Mouse (Mus musculus) forebrain, embryonic 10.5 days (tissue): ENCODE measurements around the gene Slc35e4. TPM values are rescaled to one million over a fixed set of nuclear protein-coding genes. Genes with fewer than 3 reads are reported as not detected.
A peak's percentile ranks its signal among the peaks of the same experiment; 100 is the strongest.
"Not testable (repeated sequence)": the region's sequence is repeated elsewhere in the genome, so short reads cannot be mapped to it uniquely, and the experiment has no call there.

Experiments
- DNase-seq: peaks from one replicate; pipeline ENCODE4 v3.0.0-alpha.2; 2017; ENCODE audit warnings: low spot score; ENCODE audit errors: extremely low spot score
- H3K27ac ChIP-seq: fragments of 300-500 bp; sonication (generic); 2 replicates; pipeline ENCODE4 v1.5.1; 2016; ENCODE audit warnings: mild to moderate bottlenecking
- H3K27me3 ChIP-seq: fragments of 300-500 bp; sonication (generic); 2 replicates; pipeline ENCODE4 v1.6.1; 2016; ENCODE audit warnings: mild to moderate bottlenecking; ENCODE audit not compliant: poor library complexity, severe bottlenecking
- H3K36me3 ChIP-seq: fragments of 300-500 bp; sonication (generic); replicated peaks from 2 replicates; pipeline ENCODE4 v1.6.1; 2016; ENCODE audit warnings: mild to moderate bottlenecking, moderate library complexity
- H3K4me1 ChIP-seq: fragments of 300-500 bp; sonication (generic); 2 replicates; pipeline ENCODE4 v1.6.1; 2016
- H3K4me3 ChIP-seq: fragments of 300-500 bp; sonication (generic); 2 replicates; pipeline ENCODE4 v1.5.1; 2016; ENCODE audit warnings: mild to moderate bottlenecking, moderate library complexity
- H3K9me3 ChIP-seq: fragments of 300-500 bp; sonication (generic); 2 replicates; pipeline ENCODE4 v1.6.1; 2016; ENCODE audit warnings: mild to moderate bottlenecking, moderate library complexity
- WGBS: fragments of 180-500 bp; shearing (Covaris S2); methylation state at CpG from one replicate; pipeline ENCODE4 v1.1.7; 2016; 5-methylcytosine and 5-hydroxymethylcytosine counted together
- polyA plus RNA-seq: library from polyadenylated mRNA; unstranded; fragments of >200 nt; fragmentation: Nextera tagmentation; extraction: Ambion mirVana; gene quantifications from 2 replicates; pipeline ENCODE4 v1.2.1, GENCODE M21; 2016

Slc35e4 gene
- polyA plus RNA-seq, 1 experiment from 2014 or later, result 4.8 TPM

- H3K9me3 ChIP-seq, result no peaks in the 10 kb centered on the region
- peak overlapping the region; percentile 83 for H3K27ac ChIP-seq
- peak; percentile 29 for DNase-seq
- peaks cover 4% of the 10 kb centered on the region; the same call in 1 of the 2 replicates for H3K36me3 ChIP-seq
- H3K4me3 ChIP-seq, result peak overlapping the region; percentile 74
- H3K4me1 ChIP-seq, result peaks cover 60% of the 10 kb centered on the region
- WGBS, result 25% methylated on average over 19 of the region's 19 CpGs
- H3K27me3 ChIP-seq, result peaks cover 22% of the 10 kb centered on the region
Measured at GRCm38 (mm10) chr11:3912100-3912874, 2.2 kb downstream of the Slc35e4 start.

- 92% methylated on average over 6 of the region's 6 CpGs for WGBS
Measured at GRCm38 (mm10) chr11:3911440-3911839, 3.0 kb downstream of the Slc35e4 start.

GRCm38 (mm10) chr11:3910513-3911310 lies 3.8 kb downstream of the Slc35e4 start:
- 68% methylated on average over 5 of the region's 5 CpGs for WGBS
- Histone ChIP-seq H3K4me3 (0 out of 2 replicates have a peak overlapping the region, but pooled peaks have one; percentile 0), H3K9me3 (no peaks in the 10 kb centered on the region), H3K27me3 (peaks cover 22% of the 10 kb centered on the region), H3K36me3 (peaks cover 14% of the 10 kb centered on the region; the same call in 1 of the 2 replicates), H3K4me1 (peaks cover 60% of the 10 kb centered on the region), H3K27ac (no peak overlapping the region)
- no peak for DNase-seq

More at GRCm38 (mm10) chr11:3911440-3911839, 3.0 kb downstream of the Slc35e4 start:
- not testable (repeated sequence) for H3K27ac ChIP-seq, DNase-seq, H3K9me3 ChIP-seq
- Histone ChIP-seq H3K27me3 (peaks cover 22% of the 10 kb centered on the region), H3K4me1 (peaks cover 60% of the 10 kb centered on the region), H3K4me3 (0 out of 2 replicates have a peak overlapping the region, but pooled peaks have one; percentile 0), H3K36me3 (peaks cover 12% of the 10 kb centered on the region; the same call in 1 of the 2 replicates)

GRCm38 (mm10) chr11:3909236-3909635 lies 5.2 kb downstream of the Slc35e4 start:
- 80% methylated on average over 4 of the region's 4 CpGs for WGBS
- Histone ChIP-seq H3K36me3 (peaks cover 20% of the 10 kb centered on the region; the same call in 1 of the 2 replicates), H3K4me1 (peaks cover 53% of the 10 kb centered on the region), H3K27ac (no peak overlapping the region), H3K9me3 (no peaks in the 10 kb centered on the region), H3K4me3 (no peak overlapping the region), H3K27me3 (peaks cover 22% of the 10 kb centered on the region)
- no peak for DNase-seq

GRCm38 (mm10) chr11:3905446-3905845 lies 9.0 kb downstream of the Slc35e4 start:
- Histone ChIP-seq H3K9me3 (no peaks in the 10 kb centered on the region), H3K4me1 (peaks cover 20% of the 10 kb centered on the region), H3K27me3 (no peaks in the 10 kb centered on the region), H3K36me3 (peaks cover 21% of the 10 kb centered on the region), H3K27ac (no peak overlapping the region), H3K4me3 (no peak overlapping the region)
- DNase-seq, result no peak
- WGBS, result 75% methylated on average over 1 of the region's 1 CpGs

GRCm38 (mm10) chr11:3904673-3905072 lies 9.8 kb downstream of the Slc35e4 start:
- Histone ChIP-seq H3K27me3 (no peaks in the 10 kb centered on the region), H3K9me3 (no peaks in the 10 kb centered on the region), H3K27ac (no peak overlapping the region), H3K4me3 (no peak overlapping the region), H3K36me3 (peaks cover 24% of the 10 kb centered on the region), H3K4me1 (peaks cover 13% of the 10 kb centered on the region; the same call in 1 of the 2 replicates)
- WGBS, result 87% methylated on average over 6 of the region's 6 CpGs
- DNase-seq, result no peak

GRCm38 (mm10) chr11:3903046-3903445 lies 11.4 kb downstream of the Slc35e4 start:
- WGBS, result 83% methylated on average over 5 of the region's 5 CpGs
- H3K36me3 ChIP-seq, result peaks cover 39% of the 10 kb centered on the region
- DNase-seq, result no peak
- no peaks in the 10 kb centered on the region for H3K9me3 ChIP-seq
- H3K27ac ChIP-seq, result 0 out of 2 replicates have a peak overlapping the region, but pooled peaks have one; percentile 21
- H3K27me3 ChIP-seq, result no peaks in the 10 kb centered on the region
- no peak overlapping the region for H3K4me3 ChIP-seq
- H3K4me1 ChIP-seq, result peaks cover 5% of the 10 kb centered on the region; the same call in 1 of the 2 replicates

GRCm38 (mm10) chr11:3902516-3902915 lies 11.9 kb downstream of the Slc35e4 start:
- Histone ChIP-seq H3K27ac (no peak overlapping the region), H3K36me3 (peaks cover 43% of the 10 kb centered on the region), H3K27me3 (no peaks in the 10 kb centered on the region), H3K4me1 (0 out of 2 replicates have a peak, but pooled peaks cover 4% of the 10 kb centered on the region), H3K4me3 (no peak overlapping the region), H3K9me3 (no peaks in the 10 kb centered on the region)
- DNase-seq, result no peak
- whole genome bisulfite sequencing, result 85% methylated on average over 3 of the region's 3 CpGs

GRCm38 (mm10) chr11:3900296-3900695 lies 14.2 kb downstream of the Slc35e4 start:
- Histone ChIP-seq H3K4me1 (peaks cover 14% of the 10 kb centered on the region), H3K9me3 (no peaks in the 10 kb centered on the region), H3K27ac (no peak overlapping the region), H3K27me3 (no peaks in the 10 kb centered on the region), H3K36me3 (peaks cover 41% of the 10 kb centered on the region), H3K4me3 (no peak overlapping the region)
- WGBS, result 89% methylated on average over 6 of the region's 6 CpGs
- no peak for DNase-seq

- H3K4me3 ChIP-seq, result peak overlapping the region; percentile 65
- no peak for DNase-seq
- WGBS, result 94% methylated on average over 1 of the region's 1 CpGs
Measured at GRCm38 (mm10) chr11:3895933-3896332, 18.5 kb downstream of the Slc35e4 start.

GRCm38 (mm10) chr11:3895458-3895857 lies 19.0 kb downstream of the Slc35e4 start:
- H3K27me3 ChIP-seq, result no peaks in the 10 kb centered on the region
- H3K4me1 ChIP-seq, result peaks cover 23% of the 10 kb centered on the region
- no peaks in the 10 kb centered on the region for H3K9me3 ChIP-seq
- 8% methylated on average over 10 of the region's 10 CpGs for WGBS
- H3K4me3 ChIP-seq, result peak overlapping the region; percentile 65
- peaks cover 34% of the 10 kb centered on the region for H3K36me3 ChIP-seq
- no peak for DNase-seq
- H3K27ac ChIP-seq, result peak overlapping the region; percentile 94

More at GRCm38 (mm10) chr11:3895933-3896332, 18.5 kb downstream of the Slc35e4 start:
- Histone ChIP-seq H3K36me3 (peaks cover 34% of the 10 kb centered on the region), H3K4me1 (peaks cover 23% of the 10 kb centered on the region), H3K9me3 (no peaks in the 10 kb centered on the region), H3K27me3 (no peaks in the 10 kb centered on the region), H3K27ac (peak overlapping the region; percentile 94)

- Histone ChIP-seq H3K4me3 (peak within 1 kb of the TSS; percentile 65), H3K36me3 (peaks cover 31% of the 10 kb centered on the region), H3K9me3 (no peaks in the 10 kb centered on the region), H3K4me1 (peaks cover 23% of the 10 kb centered on the region), H3K27ac (peak within 1 kb of the TSS; percentile 94), H3K27me3 (no peaks in the 10 kb centered on the region)
- peak; percentile 98 for DNase-seq
- 2% methylated on average over 46 of the region's 46 CpGs for WGBS
Measured at GRCm38 (mm10) chr11:3894406-3895281, 19.8 kb downstream of the Slc35e4 start, which contains the start of the genes 4921536K21Rik and Dusp18. TSS of gene 4921536K21Rik (minus strand) at chr11:3895098. TSS of gene Dusp18 (plus strand) at chr11:3895240.
